Mouse (Mus musculus): ENCODE data around the gene Slc22a18. TPM values are rescaled to one million over a fixed set of nuclear protein-coding genes. Genes with fewer than 3 reads are reported as not detected.

The Slc22a18 gene
- polyA plus RNA-seq, 1 experiment from 2014 or later: 0.97 TPM

- Histone ChIP-seq H3K9me3 (no peaks in the 10 kb centered on the region), H3K27ac (peak overlapping the region; percentile 87), H3K4me2 (peak overlapping the region; percentile 71), H3K4me3 (peak overlapping the region; percentile 88), H3K27me3 (replicated peaks) (no peaks in the 10 kb centered on the region), H3K36me3 (replicated peaks) (no peaks in the 10 kb centered on the region), H3K9ac (peak overlapping the region; percentile 91), H3K4me1 (peaks cover 42% of the 10 kb centered on the region)
- ATAC-seq (replicated peaks): peak; percentile 80
- under 1% methylated on average over 53 of the region's 63 CpGs for WGBS
These were observed 74.9 kb downstream of the Slc22a18 start for GRCm38 (mm10) chr7:143548231-143548961.

Other genes with a start within 250 kb of the Slc22a18 start
- gene Cdkn1c, start 12.7 kb upstream of the Slc22a18 start, polyA plus RNA-seq (2015; fragmentation: Nextera tagmentation; extraction: Ambion mirVana): 288 and 345 TPM in 2 replicates
- 0.51 and 0.66 TPM in 2 replicates for gene Phlda2, start 29.4 kb downstream of the Slc22a18 start, polyA plus RNA-seq (2015; fragmentation: Nextera tagmentation; extraction: Ambion mirVana)
- gene Nap1l4, start 75.4 kb downstream of the Slc22a18 start, polyA plus RNA-seq (2015; fragmentation: Nextera tagmentation; extraction: Ambion mirVana): 344 and 348 TPM in 2 replicates
- 74.1 and 75.8 TPM in 2 replicates for gene Cars, start 126.4 kb downstream of the Slc22a18 start, polyA plus RNA-seq (2015; fragmentation: Nextera tagmentation; extraction: Ambion mirVana)
- gene Tnfrsf26, start 155.0 kb downstream of the Slc22a18 start, polyA plus RNA-seq (2015; fragmentation: Nextera tagmentation; extraction: Ambion mirVana): 0.15 and 0.21 TPM in 2 replicates
- 3.2 and 3.5 TPM in 2 replicates for gene Tnfrsf22, start 175.9 kb downstream of the Slc22a18 start, polyA plus RNA-seq (2015; fragmentation: Nextera tagmentation; extraction: Ambion mirVana)
- gene Tnfrsf23, start 212.1 kb downstream of the Slc22a18 start, polyA plus RNA-seq (2015; fragmentation: Nextera tagmentation; extraction: Ambion mirVana): 1.1 and 1.2 TPM in 2 replicates

All from midbrain, embryonic 15.5 days (tissue).